Mouse (Mus musculus) kidney, postnatal 0 days (tissue): ENCODE data around the gene Adcy1. TPM values are rescaled to one million over a fixed set of nuclear protein-coding genes. Genes with fewer than 3 reads are reported as not detected.

Source experiments
- ATAC-seq: fragments of 200-750 bp; cut with Nextera tagmentation; replicated peaks from 2 replicates; pipeline ENCODE4 v1.8.0; 2017; ENCODE audit warnings: low read depth, moderate number of reproducible peaks, moderate TSS enrichment, moderate library complexity; ENCODE audit not compliant: low FRiP score
- DNase-seq: peaks from one replicate; pipeline ENCODE4 v3.0.0-alpha.2; 2016; ENCODE audit warnings: low spot score
- H3K27ac ChIP-seq: fragments of 300-500 bp; sonication (generic); 2 replicates; pipeline ENCODE4 v1.5.1; 2014; ENCODE audit warnings: mild to moderate bottlenecking
- H3K27me3 ChIP-seq: fragments of 300-500 bp; sonication (generic); 2 replicates; pipeline ENCODE4 v1.6.1; 2014; ENCODE audit warnings: low read length, mixed read lengths; ENCODE audit not compliant: insufficient read depth
- H3K36me3 ChIP-seq: fragments of 300-500 bp; sonication (generic); 2 replicates; pipeline ENCODE4 v1.6.1; 2014; ENCODE audit warnings: low read length, mixed read lengths; ENCODE audit not compliant: insufficient read depth
- H3K4me1 ChIP-seq: fragments of 300-500 bp; sonication (generic); replicated peaks from 2 replicates; pipeline ENCODE4 v1.6.1; 2014; ENCODE audit warnings: antibody characterized with exemption, low read length, mixed read lengths; ENCODE audit not compliant: insufficient read depth
- H3K4me2 ChIP-seq: fragments of 300-500 bp; sonication (generic); 2 replicates; pipeline ENCODE4 v1.6.1; 2014; ENCODE audit warnings: mild to moderate bottlenecking, low read length, moderate library complexity, mixed read lengths
- H3K4me3 ChIP-seq: fragments of 300-500 bp; sonication (generic); replicated peaks from 2 replicates; pipeline ENCODE4 v1.5.1; 2014; ENCODE audit warnings: low read depth, low read length
- H3K9ac ChIP-seq: fragments of 300-500 bp; sonication (generic); 2 replicates; pipeline ENCODE4 v1.6.1; 2014; ENCODE audit warnings: low read depth, low read length
- H3K9me3 ChIP-seq: fragments of 300-500 bp; sonication (generic); replicated peaks from 2 replicates; pipeline ENCODE4 v1.6.1; 2016; ENCODE audit warnings: low read length, inconsistent platforms, mixed read lengths
- CTCF ChIP-seq: IDR thresholded peaks from 2 replicates; pipeline ENCODE4 v1.5.1; 2016; ENCODE audit warnings: antibody characterized with exemption, low read depth, mild to moderate bottlenecking, moderate library complexity
- WGBS: fragments of 180-500 bp; shearing (Covaris S2); extraction: QIAGEN DNeasy Blood & Tissue Kit; methylation state at CpG from one replicate; pipeline ENCODE4 v1.1.7; 2014; 5-methylcytosine and 5-hydroxymethylcytosine counted together
- polyA plus RNA-seq: library from polyadenylated mRNA; unstranded; fragments of >200 nt; fragmentation: Nextera tagmentation; extraction: Ambion mirVana; gene quantifications from 2 replicates; pipeline ENCODE4 v1.2.1, GENCODE M21; 2015

Gene Adcy1
- polyA plus RNA-seq, 1 experiment from 2014 or later = 1.8 TPM

GRCm38 (mm10) chr11:7178724-7179123, 115.4 kb downstream of the Adcy1 start:
- 52% methylated on average over 4 of the region's 4 CpGs for WGBS
- Histone ChIP-seq H3K36me3 (no peaks in the 10 kb centered on the region), H3K4me1 (no peaks in the 10 kb centered on the region), H3K27me3 (no peaks in the 10 kb centered on the region), H3K27ac (no peak overlapping the region), H3K4me2 (no peak overlapping the region), H3K9me3 (no peaks in the 10 kb centered on the region), H3K4me3 (no peak overlapping the region), H3K9ac (no peak overlapping the region)
- no peak for DNase-seq
- no peak for ATAC-seq
- no peak for TF ChIP-seq CTCF

GRCm38 (mm10) chr11:7179276-7179675, 116.0 kb downstream of the Adcy1 start:
- Histone ChIP-seq H3K9ac (no peak overlapping the region), H3K27ac (no peak overlapping the region), H3K27me3 (no peaks in the 10 kb centered on the region), H3K36me3 (no peaks in the 10 kb centered on the region), H3K4me1 (no peaks in the 10 kb centered on the region), H3K9me3 (no peaks in the 10 kb centered on the region), H3K4me2 (no peak overlapping the region), H3K4me3 (no peak overlapping the region)
- no peak for TF ChIP-seq CTCF
- 45% methylated on average over 2 of the region's 2 CpGs for WGBS
- DNase-seq (no peak), ATAC-seq (no peak)

DNA sequence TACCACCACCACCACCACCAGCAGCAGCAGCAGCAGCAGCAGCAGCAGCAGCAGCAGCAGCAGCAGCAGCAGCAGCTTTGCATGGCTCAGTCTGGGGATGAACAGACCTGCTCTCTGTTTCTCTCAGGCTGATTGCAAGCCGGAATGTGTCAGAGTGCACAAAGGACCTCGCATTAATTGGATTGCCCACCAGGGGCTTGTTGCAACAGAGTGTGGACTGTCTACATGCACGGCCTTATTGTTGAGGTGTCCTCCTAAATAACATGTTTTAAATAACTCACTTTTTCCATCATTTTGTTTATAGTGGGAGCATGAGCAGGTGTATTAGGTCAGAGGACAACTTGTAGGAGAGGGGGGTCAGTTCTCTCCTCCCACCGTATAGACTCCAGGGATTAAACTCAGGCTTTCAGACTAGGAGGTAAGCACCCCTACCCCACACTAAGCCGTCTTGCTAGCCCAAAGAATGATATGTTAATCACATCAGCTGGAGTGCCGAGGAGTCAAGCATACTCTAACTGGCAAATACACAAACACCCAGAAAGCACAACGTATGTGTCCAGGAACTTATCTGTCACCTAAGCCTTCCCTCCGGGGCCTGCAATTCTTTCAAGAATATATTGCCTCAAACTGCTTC, 119.2 kb downstream of the Adcy1 start:
- H3K9ac ChIP-seq = no peak overlapping the region
- H3K27me3 ChIP-seq = no peaks in the 10 kb centered on the region
- no peak overlapping the region for H3K4me3 ChIP-seq
- no peak overlapping the region for H3K27ac ChIP-seq
- DNase-seq = no peak
- H3K4me2 ChIP-seq = no peak overlapping the region
- no peak for ATAC-seq
- H3K36me3 ChIP-seq = no peaks in the 10 kb centered on the region
- no peaks in the 10 kb centered on the region for H3K9me3 ChIP-seq
- 50% methylated on average over 8 of the region's 8 CpGs for WGBS
- TF ChIP-seq CTCF = no peak
- H3K4me1 ChIP-seq = no peaks in the 10 kb centered on the region

DNA sequence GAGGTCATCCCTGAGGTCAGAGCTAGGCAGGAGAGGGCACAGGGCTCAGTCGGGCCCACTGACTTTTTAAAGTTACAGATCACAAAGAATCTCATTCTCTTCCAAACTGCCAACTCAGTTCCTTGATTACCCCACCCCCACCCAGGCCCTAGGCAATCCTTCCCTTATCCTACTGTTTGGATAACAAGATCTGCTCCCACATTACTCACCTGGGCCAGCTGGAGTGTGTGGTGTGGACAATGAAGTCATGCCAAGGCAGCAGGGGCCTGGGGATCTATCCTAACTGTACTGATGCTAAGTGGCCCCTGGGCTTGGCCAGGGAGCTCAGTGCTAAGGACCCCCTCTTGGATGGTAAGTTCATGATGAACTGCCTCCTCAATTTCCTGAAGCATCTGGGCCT, 121.1 kb downstream of the Adcy1 start:
- ATAC-seq (no peak), DNase-seq (no peak)
- 55% methylated on average over 1 of the region's 1 CpGs for WGBS
- no peaks in the 10 kb centered on the region for H3K36me3 ChIP-seq
- no peak overlapping the region for H3K9ac ChIP-seq
- no peak overlapping the region for H3K4me2 ChIP-seq
- H3K4me3 ChIP-seq = no peak overlapping the region
- TF ChIP-seq CTCF = no peak
- H3K27me3 ChIP-seq = no peaks in the 10 kb centered on the region
- H3K4me1 ChIP-seq = no peaks in the 10 kb centered on the region
- H3K9me3 ChIP-seq = no peaks in the 10 kb centered on the region
- H3K27ac ChIP-seq = no peak overlapping the region

GRCm38 (mm10) chr11:7187472-7187871, 124.2 kb downstream of the Adcy1 start:
- Histone ChIP-seq H3K9ac (no peak overlapping the region), H3K4me1 (no peaks in the 10 kb centered on the region), H3K4me3 (no peak overlapping the region), H3K27ac (no peak overlapping the region), H3K9me3 (no peaks in the 10 kb centered on the region), H3K27me3 (no peaks in the 10 kb centered on the region), H3K4me2 (no peak overlapping the region), H3K36me3 (no peaks in the 10 kb centered on the region)
- ATAC-seq (no peak), DNase-seq (no peak)
- WGBS = 56% methylated on average over 8 of the region's 8 CpGs
- no peak for TF ChIP-seq CTCF

DNA sequence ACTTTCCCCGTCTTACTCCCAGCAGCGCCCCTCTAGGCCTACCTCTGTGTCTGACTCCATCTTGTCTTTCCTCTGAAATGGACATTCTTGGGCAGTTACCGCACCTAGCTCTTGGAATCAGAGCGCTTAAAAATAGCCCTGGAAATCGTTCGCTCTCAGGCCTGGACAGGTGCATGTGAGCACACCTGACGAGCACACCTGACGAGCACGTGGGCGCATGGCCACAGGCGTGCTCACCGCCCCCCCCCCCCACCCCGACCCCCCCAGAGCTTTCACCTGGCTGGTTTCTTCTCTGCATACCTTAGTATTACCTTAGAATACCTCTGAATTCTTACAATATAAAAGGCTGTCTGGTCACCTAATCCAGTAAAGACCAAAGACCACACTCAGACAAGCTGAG, 125.2 kb downstream of the Adcy1 start, which contains the start of gene Gm11985:
TSS of gene Gm11985 (minus strand) at position 101 of the 400 bp plus-strand sequence.
- Histone ChIP-seq H3K9me3 (no peaks in the 10 kb centered on the region), H3K4me3 (no peak within 1 kb of the TSS), H3K27ac (no peak within 1 kb of the TSS), H3K27me3 (no peaks in the 10 kb centered on the region), H3K9ac (no peak within 1 kb of the TSS), H3K4me1 (no peaks in the 10 kb centered on the region), H3K36me3 (no peaks in the 10 kb centered on the region), H3K4me2 (no peak within 1 kb of the TSS)
- no peak for DNase-seq
- no peak for TF ChIP-seq CTCF
- ATAC-seq = no peak
- 93% methylated on average over 13 of the region's 13 CpGs for WGBS

DNA sequence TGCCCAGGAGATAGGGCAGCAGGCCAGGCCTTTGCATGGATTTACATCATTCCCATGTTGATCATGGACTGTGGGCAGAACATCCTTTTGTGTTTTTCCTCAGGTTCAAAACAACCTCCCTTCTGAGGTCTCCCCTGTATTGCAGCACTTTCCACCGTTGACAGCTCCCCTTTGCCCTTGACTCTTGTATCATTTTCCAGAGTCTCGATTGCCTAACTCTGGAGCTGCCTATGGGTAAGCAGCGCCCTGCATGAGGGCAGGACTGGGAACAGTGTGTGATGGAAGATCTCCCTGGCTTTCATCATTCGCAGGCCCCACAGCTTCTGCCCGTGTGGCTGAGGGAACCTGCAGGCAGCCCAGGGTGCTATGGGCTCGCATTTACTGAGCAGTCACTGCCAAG, 129.4 kb downstream of the Adcy1 start:
- WGBS = 42% methylated on average over 6 of the region's 6 CpGs
- H3K36me3 ChIP-seq = no peaks in the 10 kb centered on the region
- ATAC-seq = no peak

More for the DNA sequence above, 129.4 kb downstream of the Adcy1 start:
- Histone ChIP-seq H3K4me2 (no peak overlapping the region), H3K4me3 (no peak overlapping the region), H3K27ac (no peak overlapping the region), H3K4me1 (peaks cover 12% of the 10 kb centered on the region; the same call in 1 of the 2 replicates), H3K9ac (no peak overlapping the region), H3K9me3 (no peaks in the 10 kb centered on the region), H3K27me3 (no peaks in the 10 kb centered on the region)
- TF ChIP-seq CTCF = no peak
- no peak for DNase-seq
